Mouse (Mus musculus) embryonic fibroblast, embryonic 13.5 days (primary cell): ENCODE measurements around the gene Aff3.

ENCODE experiments used
- CTCF ChIP-seq: IDR thresholded peaks from 2 replicates; pipeline ENCODE4 v1.5.1; 2011; ENCODE audit warnings: mild to moderate bottlenecking, control low read depth, low read length, moderate library complexity, borderline replicate concordance; ENCODE audit not compliant: insufficient read depth
- POLR2A ChIP-seq: IDR thresholded peaks from 2 replicates; pipeline ENCODE4 v1.6.1; 2011; ENCODE audit warnings: low read depth, mild to moderate bottlenecking, control low read depth, low read length, moderate library complexity

DNA sequence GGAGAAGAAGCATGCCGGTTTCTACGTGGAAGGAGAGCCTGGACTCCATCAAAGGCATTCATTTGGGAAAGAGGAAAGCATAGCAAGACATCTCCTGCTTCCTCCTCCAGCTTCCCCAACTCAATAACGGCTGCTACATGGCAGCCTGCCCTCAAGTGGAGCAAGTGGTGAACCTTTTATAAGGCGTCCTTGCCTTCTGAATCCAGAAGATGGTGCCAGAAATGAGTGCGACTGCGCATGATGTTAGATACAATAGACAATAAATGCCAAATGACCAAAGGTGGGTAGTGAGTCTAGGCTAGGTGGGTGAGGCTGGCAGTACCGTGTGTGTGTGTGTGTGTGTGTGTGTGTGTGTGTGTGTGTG is 273.9 kb downstream of the Aff3 start:
- TF ChIP-seq CTCF (no peak), POLR2A (no peak)
